Mouse (Mus musculus): ENCODE measurements around the gene Soat1.

GRCm38 (mm10) chr1:156474854-156475253 is 723 bp upstream of the Soat1 start:
- TF ChIP-seq POLR2A (IDR thresholded peaks at IDR 0.05; ENCODE audit: low read depth, low read length), result no peak
- TF ChIP-seq CTCF (conservative IDR thresholded peaks at IDR 0.05; ENCODE audit: insufficient read depth, insufficient read length, low read depth, low read length), result no peak
